Mouse (Mus musculus): Measurements from ENCODE around the gene S100a11. TPM values are rescaled to one million over a fixed set of nuclear protein-coding genes. Genes with fewer than 3 reads are reported as not detected.

The S100a11 gene
- polyA plus RNA-seq, 1 experiment from 2014 or later, result 2,093 TPM

GRCm38 (mm10) chr3:93559961-93560360, 39.7 kb downstream of the S100a11 start:
- ATAC-seq (ENCODE audit: low FRiP score, low TSS enrichment), result no peak
- Histone ChIP-seq H3K4me1 (replicated peaks; ENCODE audit: control insufficient read depth, insufficient read depth) (0 out of 2 replicates have a peak, but pooled peaks cover 2% of the 10 kb centered on the region), H3K27ac (replicated peaks) (no peak overlapping the region), H3K4me2 (replicated peaks; ENCODE audit: low read depth) (no peak overlapping the region), H3K4me3 (ENCODE audit: low read depth, low read length) (no peak overlapping the region), H3K9ac (ENCODE audit: low read length) (no peak overlapping the region), H3K27me3 (ENCODE audit: control insufficient read depth, insufficient read depth, low read length) (no peaks in the 10 kb centered on the region), H3K9me3 (ENCODE audit: control insufficient read depth, low read length) (no peaks in the 10 kb centered on the region), H3K36me3 (ENCODE audit: control insufficient read depth, insufficient read depth, low read length) (peaks cover 12% of the 10 kb centered on the region)
- WGBS, result 83% methylated on average over 6 of the region's 6 CpGs
- TF ChIP-seq EP300 (optimal IDR thresholded peaks at IDR 0.05) (no peak), CTCF (IDR thresholded peaks at IDR 0.05; ENCODE audit: low read depth) (no peak)
- DNase-seq (ENCODE audit: low spot score), result no peak

- no peak for ATAC-seq (ENCODE audit: low FRiP score, low TSS enrichment)
These were observed 42.1 kb downstream of the S100a11 start for GRCm38 (mm10) chr3:93562372-93562771.

GRCm38 (mm10) chr3:93563216-93563615, 42.9 kb downstream of the S100a11 start:
- H3K27ac ChIP-seq (replicated peaks), result no peak overlapping the region
- H3K9ac ChIP-seq (ENCODE audit: low read length), result no peak overlapping the region
- H3K36me3 ChIP-seq (ENCODE audit: control insufficient read depth, insufficient read depth, low read length), result peaks cover 12% of the 10 kb centered on the region
- ATAC-seq (ENCODE audit: low FRiP score, low TSS enrichment), result no peak
- H3K4me3 ChIP-seq (ENCODE audit: low read depth, low read length), result no peak overlapping the region
- no peak for DNase-seq (ENCODE audit: low spot score)
- H3K27me3 ChIP-seq (ENCODE audit: control insufficient read depth, insufficient read depth, low read length), result no peaks in the 10 kb centered on the region
- H3K4me1 ChIP-seq (replicated peaks; ENCODE audit: control insufficient read depth, insufficient read depth), result no peaks in the 10 kb centered on the region
- no peaks in the 10 kb centered on the region for H3K9me3 ChIP-seq (ENCODE audit: control insufficient read depth, low read length)
- WGBS, result 90% methylated on average over 4 of the region's 4 CpGs
- H3K4me2 ChIP-seq (replicated peaks; ENCODE audit: low read depth), result no peak overlapping the region
- TF ChIP-seq EP300 (optimal IDR thresholded peaks at IDR 0.05), result no peak
- no peak for TF ChIP-seq CTCF (IDR thresholded peaks at IDR 0.05; ENCODE audit: low read depth)

More at GRCm38 (mm10) chr3:93562372-93562771, 42.1 kb downstream of the S100a11 start:
- DNase-seq (ENCODE audit: low spot score), result no peak
- Histone ChIP-seq H3K36me3 (ENCODE audit: control insufficient read depth, insufficient read depth, low read length) (peaks cover 12% of the 10 kb centered on the region), H3K27ac (replicated peaks) (no peak overlapping the region), H3K9ac (ENCODE audit: low read length) (no peak overlapping the region), H3K9me3 (ENCODE audit: control insufficient read depth, low read length) (no peaks in the 10 kb centered on the region), H3K4me1 (replicated peaks; ENCODE audit: control insufficient read depth, insufficient read depth) (no peaks in the 10 kb centered on the region), H3K4me2 (replicated peaks; ENCODE audit: low read depth) (no peak overlapping the region), H3K4me3 (ENCODE audit: low read depth, low read length) (no peak overlapping the region), H3K27me3 (ENCODE audit: control insufficient read depth, insufficient read depth, low read length) (no peaks in the 10 kb centered on the region)
- TF ChIP-seq EP300 (optimal IDR thresholded peaks at IDR 0.05), result no peak
- TF ChIP-seq CTCF (IDR thresholded peaks at IDR 0.05; ENCODE audit: low read depth), result no peak
- WGBS, result 84% methylated on average over 2 of the region's 2 CpGs

GRCm38 (mm10) chr3:93566892-93567291, 46.6 kb downstream of the S100a11 start:
- 77% methylated on average over 3 of the region's 3 CpGs for WGBS
- Histone ChIP-seq H3K9ac (ENCODE audit: low read length) (no peak overlapping the region), H3K4me2 (replicated peaks; ENCODE audit: low read depth) (no peak overlapping the region), H3K27ac (replicated peaks) (no peak overlapping the region), H3K9me3 (ENCODE audit: control insufficient read depth, low read length) (no peaks in the 10 kb centered on the region), H3K27me3 (ENCODE audit: control insufficient read depth, insufficient read depth, low read length) (no peaks in the 10 kb centered on the region), H3K36me3 (ENCODE audit: control insufficient read depth, insufficient read depth, low read length) (0 out of 2 replicates have a peak, but pooled peaks cover 6% of the 10 kb centered on the region), H3K4me1 (replicated peaks; ENCODE audit: control insufficient read depth, insufficient read depth) (no peaks in the 10 kb centered on the region), H3K4me3 (ENCODE audit: low read depth, low read length) (no peak overlapping the region)
- DNase-seq (ENCODE audit: low spot score), result no peak
- no peak for TF ChIP-seq EP300 (optimal IDR thresholded peaks at IDR 0.05)
- no peak for TF ChIP-seq CTCF (IDR thresholded peaks at IDR 0.05; ENCODE audit: low read depth)
- ATAC-seq (ENCODE audit: low FRiP score, low TSS enrichment), result no peak

GRCm38 (mm10) chr3:93567721-93568120, 47.4 kb downstream of the S100a11 start:
- 0 out of 2 replicates have a peak, but pooled peaks cover 6% of the 10 kb centered on the region for H3K36me3 ChIP-seq (ENCODE audit: control insufficient read depth, insufficient read depth, low read length)
- H3K4me1 ChIP-seq (replicated peaks; ENCODE audit: control insufficient read depth, insufficient read depth), result no peaks in the 10 kb centered on the region
- WGBS, result 87% methylated on average over 6 of the region's 6 CpGs
- no peak overlapping the region for H3K4me2 ChIP-seq (replicated peaks; ENCODE audit: low read depth)
- H3K27ac ChIP-seq (replicated peaks), result peak overlapping the region; percentile 76; the same call in 1 of the 2 replicates
- no peak for ATAC-seq (ENCODE audit: low FRiP score, low TSS enrichment)
- H3K9me3 ChIP-seq (ENCODE audit: control insufficient read depth, low read length), result no peaks in the 10 kb centered on the region
- DNase-seq (ENCODE audit: low spot score), result no peak
- no peak overlapping the region for H3K4me3 ChIP-seq (ENCODE audit: low read depth, low read length)
- no peak overlapping the region for H3K9ac ChIP-seq (ENCODE audit: low read length)
- no peaks in the 10 kb centered on the region for H3K27me3 ChIP-seq (ENCODE audit: control insufficient read depth, insufficient read depth, low read length)
- TF ChIP-seq EP300 (optimal IDR thresholded peaks at IDR 0.05) (no peak), CTCF (IDR thresholded peaks at IDR 0.05; ENCODE audit: low read depth) (no peak)

- Histone ChIP-seq H3K27me3 (ENCODE audit: control insufficient read depth, insufficient read depth, low read length) (no peaks in the 10 kb centered on the region), H3K36me3 (ENCODE audit: control insufficient read depth, insufficient read depth, low read length) (0 out of 2 replicates have a peak, but pooled peaks cover 6% of the 10 kb centered on the region), H3K9ac (ENCODE audit: low read length) (no peak overlapping the region), H3K9me3 (ENCODE audit: control insufficient read depth, low read length) (no peaks in the 10 kb centered on the region), H3K27ac (replicated peaks) (peak overlapping the region; percentile 76), H3K4me1 (replicated peaks; ENCODE audit: control insufficient read depth, insufficient read depth) (no peaks in the 10 kb centered on the region), H3K4me2 (replicated peaks; ENCODE audit: low read depth) (no peak overlapping the region), H3K4me3 (ENCODE audit: low read depth, low read length) (no peak overlapping the region)
- ATAC-seq (ENCODE audit: low FRiP score, low TSS enrichment) (peak; percentile 68; the same call in 1 of the 2 replicates), DNase-seq (ENCODE audit: low spot score) (peak; percentile 16)
- 14% methylated on average over 7 of the region's 7 CpGs for WGBS
- no peak for TF ChIP-seq EP300 (optimal IDR thresholded peaks at IDR 0.05)
- TF ChIP-seq CTCF (IDR thresholded peaks at IDR 0.05; ENCODE audit: low read depth), result no peak
These were observed 48.2 kb downstream of the S100a11 start for GRCm38 (mm10) chr3:93568428-93569040.
